Mouse (Mus musculus) embryonic facial prominence, embryonic 11.5 days (tissue): Measurements from ENCODE around the gene Eml3. TPM values are rescaled to one million over a fixed set of nuclear protein-coding genes. Genes with fewer than 3 reads are reported as not detected.
"Not testable (repeated sequence)": the region's sequence is repeated elsewhere in the genome, so short reads cannot be mapped to it uniquely, and the experiment has no call there.

ENCODE experiments used
- ATAC-seq: fragments of 200-750 bp; cut with Nextera tagmentation; replicated peaks from 2 replicates; pipeline ENCODE4 v1.8.0; 2017; ENCODE audit warnings: low read depth; ENCODE audit not compliant: insufficient number of reproducible peaks, low FRiP score, low TSS enrichment
- DNase-seq: peaks from one replicate; pipeline ENCODE4 v3.0.0-alpha.2; 2015; ENCODE audit warnings: low spot score
- H3K27ac ChIP-seq: fragments of 300-500 bp; sonication (generic); replicated peaks from 2 replicates; pipeline ENCODE4 v1.5.1; 2014; ENCODE audit warnings: mild to moderate bottlenecking, low read depth, low read length, control low read depth
- H3K27me3 ChIP-seq: fragments of 300-500 bp; sonication (generic); 2 replicates; pipeline ENCODE4 v1.6.1; 2014; ENCODE audit warnings: mild to moderate bottlenecking, low read length, moderate library complexity, mixed read lengths; ENCODE audit not compliant: control insufficient read depth, insufficient read depth
- H3K36me3 ChIP-seq: fragments of 300-500 bp; sonication (generic); replicated peaks from 2 replicates; pipeline ENCODE4 v1.6.1; 2014; ENCODE audit warnings: low read depth, mild to moderate bottlenecking, low read length, moderate library complexity, mixed read lengths; ENCODE audit not compliant: control insufficient read depth, insufficient read depth
- H3K4me1 ChIP-seq: fragments of 300-500 bp; sonication (generic); 2 replicates; pipeline ENCODE4 v1.6.1; 2014; ENCODE audit warnings: low read length, mixed read lengths; ENCODE audit not compliant: control insufficient read depth, insufficient read depth
- H3K4me2 ChIP-seq: fragments of 300-500 bp; sonication (generic); 2 replicates; pipeline ENCODE4 v1.6.1; 2014; ENCODE audit warnings: low read depth, mild to moderate bottlenecking, control low read depth, low read length, moderate library complexity
- H3K4me3 ChIP-seq: fragments of 300-500 bp; sonication (generic); 2 replicates; pipeline ENCODE4 v1.5.1; 2014; ENCODE audit warnings: low read depth, low read length, control low read depth
- H3K9ac ChIP-seq: fragments of 300-500 bp; sonication (generic); replicated peaks from 2 replicates; pipeline ENCODE4 v1.6.1; 2014; ENCODE audit warnings: mild to moderate bottlenecking, control low read depth, low read length
- H3K9me3 ChIP-seq: fragments of 300-500 bp; sonication (generic); replicated peaks from 2 replicates; pipeline ENCODE4 v1.6.1; 2016; ENCODE audit warnings: mild to moderate bottlenecking, low read length, inconsistent platforms, mixed read lengths; ENCODE audit not compliant: control insufficient read depth
- WGBS: fragments of 180-500 bp; shearing (Covaris S2); extraction: QIAGEN DNeasy Blood & Tissue Kit; methylation state at CpG from one replicate; pipeline ENCODE4 v1.1.7; 2014; 5-methylcytosine and 5-hydroxymethylcytosine counted together
- polyA plus RNA-seq: library from polyadenylated mRNA; unstranded; fragments of >200 nt; fragmentation: Nextera tagmentation; extraction: Ambion mirVana; gene quantifications from 2 replicates; pipeline ENCODE4 v1.2.1, GENCODE M21; 2014

The Eml3 gene
- polyA plus RNA-seq, 1 experiment from 2014 or later, result 8.4 TPM

DNA sequence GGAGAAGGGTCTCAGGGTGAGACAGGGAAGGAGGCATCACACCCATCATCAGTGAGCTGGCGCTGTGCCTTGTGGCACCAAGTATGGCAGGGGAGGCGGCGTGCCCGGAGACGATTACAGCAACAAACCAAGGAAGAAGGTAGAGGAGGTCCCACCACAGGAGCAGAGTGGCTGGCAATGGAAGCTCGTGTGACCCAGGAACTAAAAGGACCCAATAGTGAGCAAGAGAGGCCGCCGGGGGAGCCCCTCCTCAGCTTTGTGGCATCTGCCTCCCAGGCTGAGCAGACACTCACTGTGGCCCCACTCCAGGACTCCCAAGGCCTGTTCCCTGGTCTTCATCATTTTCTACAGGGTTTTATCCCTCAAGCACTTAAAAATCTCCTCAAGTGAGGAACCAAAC, 36.4 kb downstream of the Eml3 start:
- no peak overlapping the region; the same call in 1 of the 2 replicates for H3K4me3 ChIP-seq
- peak overlapping the region; percentile 41; the same call in 1 of the 2 replicates for H3K4me2 ChIP-seq
- H3K36me3 ChIP-seq, result peaks cover 3% of the 10 kb centered on the region
- H3K27me3 ChIP-seq, result no peaks in the 10 kb centered on the region
- DNase-seq (no peak), ATAC-seq (no peak)
- H3K9me3 ChIP-seq, result no peaks in the 10 kb centered on the region
- peak overlapping the region; percentile 57 for H3K9ac ChIP-seq
- WGBS, result 82% methylated on average over 8 of the region's 8 CpGs
- H3K27ac ChIP-seq, result no peak overlapping the region
- H3K4me1 ChIP-seq, result no peaks in the 10 kb centered on the region

- Histone ChIP-seq H3K4me3 (peak overlapping the region; percentile 59), H3K4me1 (no peaks in the 10 kb centered on the region), H3K27me3 (no peaks in the 10 kb centered on the region), H3K27ac (peak overlapping the region; percentile 78), H3K4me2 (peak overlapping the region; percentile 41), H3K9me3 (no peaks in the 10 kb centered on the region), H3K36me3 (peaks cover 4% of the 10 kb centered on the region), H3K9ac (peak overlapping the region; percentile 57)
- 41% methylated on average over 5 of the region's 5 CpGs for WGBS
- no peak for DNase-seq
- ATAC-seq, result no peak
Observed at GRCm38 (mm10) chr19:8966198-8966589, 36.8 kb downstream of the Eml3 start.

- H3K4me2 ChIP-seq, result peak within 1 kb of the TSS; percentile 62
- WGBS, result under 1% methylated on average over 52 of the region's 52 CpGs
- DNase-seq, result peak; percentile 99
- H3K9me3 ChIP-seq, result no peaks in the 10 kb centered on the region
- H3K4me1 ChIP-seq, result no peaks in the 10 kb centered on the region
- H3K4me3 ChIP-seq, result peak within 1 kb of the TSS; percentile 59
- H3K27ac ChIP-seq, result peak within 1 kb of the TSS; percentile 78
- ATAC-seq, result peak; percentile 99
- peaks cover 6% of the 10 kb centered on the region for H3K36me3 ChIP-seq
- peak within 1 kb of the TSS; percentile 66 for H3K9ac ChIP-seq
- no peaks in the 10 kb centered on the region for H3K27me3 ChIP-seq
Observed at GRCm38 (mm10) chr19:8966590-8967372, 37.4 kb downstream of the Eml3 start, which contains the start of gene Eef1g. Gene Eef1g, plus strand, starts transcription at chr19:8967041.

DNA sequence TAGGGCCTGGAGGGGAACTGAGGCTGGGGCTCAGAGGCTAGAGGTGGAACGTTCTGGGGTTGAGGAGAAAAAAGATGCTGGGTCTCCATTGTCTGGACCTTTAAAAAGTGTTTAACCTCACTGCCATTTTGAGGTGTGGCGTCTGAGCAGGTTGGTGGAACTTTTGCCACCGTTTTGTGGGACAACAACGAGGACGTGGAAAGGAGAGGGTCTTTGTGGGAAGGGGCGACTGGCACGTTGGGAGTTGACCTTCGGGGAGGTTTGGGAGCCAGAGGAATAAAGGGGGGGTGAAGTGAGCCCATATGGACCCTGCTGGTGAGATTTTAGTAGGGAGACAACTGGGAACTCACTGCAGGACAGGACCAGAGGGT, 38.0 kb downstream of the Eml3 start:
- Histone ChIP-seq H3K9me3 (no peaks in the 10 kb centered on the region), H3K36me3 (peaks cover 6% of the 10 kb centered on the region), H3K27me3 (no peaks in the 10 kb centered on the region), H3K4me3 (peak overlapping the region; percentile 59), H3K27ac (peak overlapping the region; percentile 48; the same call in 1 of the 2 replicates), H3K4me2 (peak overlapping the region; percentile 62), H3K9ac (peak overlapping the region; percentile 66), H3K4me1 (no peaks in the 10 kb centered on the region)
- WGBS, result under 1% methylated on average over 8 of the region's 8 CpGs
- ATAC-seq (no peak), DNase-seq (no peak)

GRCm38 (mm10) chr19:8967893-8968292, 38.5 kb downstream of the Eml3 start:
- Histone ChIP-seq H3K4me2 (peak overlapping the region; percentile 62), H3K9me3 (no peaks in the 10 kb centered on the region), H3K27me3 (no peaks in the 10 kb centered on the region), H3K4me1 (no peaks in the 10 kb centered on the region), H3K9ac (peak overlapping the region; percentile 66), H3K27ac (no peak overlapping the region), H3K4me3 (peak overlapping the region; percentile 59), H3K36me3 (peaks cover 5% of the 10 kb centered on the region)
- 5% methylated on average over 9 of the region's 9 CpGs for WGBS
- ATAC-seq (no peak), DNase-seq (no peak)

DNA sequence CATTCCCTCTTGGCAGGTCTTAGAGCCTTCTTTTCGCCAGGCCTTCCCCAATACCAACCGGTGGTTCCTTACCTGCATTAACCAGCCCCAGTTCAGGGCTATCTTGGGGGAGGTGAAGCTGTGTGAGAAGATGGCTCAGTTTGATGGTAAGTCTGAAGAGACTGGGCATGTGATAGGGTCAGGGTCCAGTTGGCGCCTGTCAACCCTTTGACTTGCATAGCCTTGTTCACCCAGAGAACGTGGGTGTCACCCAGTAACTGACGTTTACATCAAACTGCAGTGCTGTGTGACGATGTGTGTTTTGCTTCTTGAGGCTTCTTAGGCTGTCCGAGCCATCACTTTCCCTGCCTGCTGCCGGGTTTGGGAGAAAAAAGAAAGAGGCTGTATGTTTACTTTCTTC, 43.1 kb downstream of the Eml3 start:
- H3K27me3 ChIP-seq, H3K36me3 ChIP-seq, ATAC-seq, H3K9me3 ChIP-seq, H3K4me3 ChIP-seq, H3K27ac ChIP-seq, H3K9ac ChIP-seq, DNase-seq, H3K4me1 ChIP-seq, H3K4me2 ChIP-seq: not testable (repeated sequence)
- 87% methylated on average over 8 of the region's 8 CpGs for WGBS

DNA sequence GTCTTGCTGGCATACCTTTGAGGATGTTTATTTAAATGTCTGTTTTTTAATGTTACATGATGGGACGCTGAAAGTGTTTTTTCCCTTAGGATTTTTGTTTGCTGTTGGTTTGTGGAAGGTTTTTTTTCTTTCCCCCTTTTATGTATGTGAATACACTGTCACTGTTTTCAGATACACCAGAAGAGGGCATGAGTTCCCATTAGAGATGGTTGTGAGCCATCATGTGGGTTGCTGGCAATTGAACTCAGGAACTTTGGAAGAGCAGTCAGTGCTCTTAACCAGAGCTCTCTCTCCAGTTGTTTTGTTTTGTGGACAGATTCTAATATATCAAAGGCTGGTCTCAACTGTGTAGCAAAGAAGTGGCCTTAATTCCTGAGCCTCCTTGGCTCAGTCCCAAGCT, 45.3 kb downstream of the Eml3 start:
- no peak for ATAC-seq
- 83% methylated on average over 1 of the region's 1 CpGs for WGBS
- Histone ChIP-seq H3K27me3 (no peaks in the 10 kb centered on the region), H3K4me2 (no peak overlapping the region), H3K4me1 (no peaks in the 10 kb centered on the region), H3K9me3 (no peaks in the 10 kb centered on the region), H3K4me3 (no peak overlapping the region), H3K27ac (no peak overlapping the region), H3K9ac (no peak overlapping the region), H3K36me3 (peaks cover 19% of the 10 kb centered on the region)
- DNase-seq, result no peak

DNA sequence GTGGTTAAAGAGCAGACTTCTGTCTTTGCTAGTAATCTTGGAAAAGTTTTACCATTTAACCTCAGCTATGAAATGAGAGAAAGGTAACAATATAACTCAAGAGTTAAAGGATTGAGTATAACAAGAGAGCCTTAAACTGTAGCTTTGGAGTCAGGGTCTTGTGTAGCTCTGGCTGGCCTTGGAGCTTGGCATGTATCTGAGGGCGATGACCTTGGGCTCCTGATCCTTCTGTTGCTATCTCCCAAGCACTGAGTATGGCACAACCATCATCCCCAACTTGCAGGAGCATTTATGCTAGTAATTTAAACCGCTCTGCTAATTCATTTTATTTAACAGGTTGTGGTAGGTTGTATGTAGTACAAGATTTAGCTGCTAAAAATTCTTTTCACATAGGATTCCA, 46.1 kb downstream of the Eml3 start:
- peaks cover 19% of the 10 kb centered on the region for H3K36me3 ChIP-seq
- H3K9ac ChIP-seq, result no peak overlapping the region
- H3K4me1 ChIP-seq, result no peaks in the 10 kb centered on the region
- H3K4me2 ChIP-seq, result no peak overlapping the region
- H3K9me3 ChIP-seq, result no peaks in the 10 kb centered on the region
- ATAC-seq, result no peak
- no peak overlapping the region for H3K4me3 ChIP-seq
- no peaks in the 10 kb centered on the region for H3K27me3 ChIP-seq
- no peak overlapping the region for H3K27ac ChIP-seq
- DNase-seq, result no peak
- WGBS, result 91% methylated on average over 2 of the region's 2 CpGs
